Comparison of ENCODE assay signal across 14 mouse cellular contexts in genomic region chr5:106455106-106455920, GRCm38 (mm10). TPM values are rescaled to one million over a fixed set of nuclear protein-coding genes. Genes with fewer than 3 reads are reported as not detected.
A peak's percentile ranks its signal among the peaks of the same experiment; 100 is the strongest.
DNase-seq lines count a peak whose midpoint lies in the region; ATAC-seq and TF ChIP-seq lines count a peak whose summit lies in the region.
"Had no signal": no experiment of that assay in that cellular context is flagged by ENCODE, and none has a peak within 500 bp of the region (broad histone marks: within the 10 kb centered on the region; RNA-seq: fewer than 3 reads in every experiment).

No protein-coding gene starts in this region.

- no peak for ATAC-seq in forebrain, embryonic 16.5 days
- no peak for ATAC-seq in forebrain, postnatal 0 days
- no peak for ATAC-seq in midbrain, embryonic 12.5 days (ENCODE audit: low FRiP score, low read depth)
- ATAC-seq in kidney, embryonic 16.5 days (ENCODE audit: low FRiP score, low TSS enrichment), result no peak

- peak overlapping the region; percentile 62 for H3K4me3 ChIP-seq in forebrain, embryonic 10.5 days
- H3K4me3 ChIP-seq in forebrain, embryonic 16.5 days (replicated peaks; ENCODE audit: low read length), result no peak overlapping the region; the same call in 1 of the 2 replicates
- peak overlapping the region; percentile 8; the same call in 1 of the 2 replicates for H3K4me3 ChIP-seq in forebrain, postnatal 0 days (ENCODE audit: low read depth, low read length)
- peak overlapping the region; percentile 46 for H3K4me3 ChIP-seq in midbrain, embryonic 12.5 days
- H3K4me3 ChIP-seq in kidney, embryonic 16.5 days (ENCODE audit: low read length), result no peak overlapping the region

- no peaks in the 10 kb centered on the region for H3K9me3 ChIP-seq in forebrain, embryonic 10.5 days
- no peaks in the 10 kb centered on the region for H3K9me3 ChIP-seq in forebrain, embryonic 16.5 days (ENCODE audit: control insufficient read depth, low read length)
- no peaks in the 10 kb centered on the region for H3K9me3 ChIP-seq in forebrain, postnatal 0 days (ENCODE audit: low read length)
- H3K9me3 ChIP-seq in midbrain, embryonic 12.5 days, result no peaks in the 10 kb centered on the region
- H3K9me3 ChIP-seq in kidney, embryonic 16.5 days (ENCODE audit: low read length), result no peaks in the 10 kb centered on the region

- TF ChIP-seq CTCF in forebrain, postnatal 0 days (IDR thresholded peaks at IDR 0.05; ENCODE audit: low read depth), result no peak

- peaks cover 100% of the 10 kb centered on the region for H3K27me3 ChIP-seq in forebrain, embryonic 10.5 days (ENCODE audit: poor library complexity, severe bottlenecking)
- H3K27me3 ChIP-seq in forebrain, embryonic 16.5 days (replicated peaks; ENCODE audit: control insufficient read depth, insufficient read depth, low read length), result peaks cover 72% of the 10 kb centered on the region
- H3K27me3 ChIP-seq in forebrain, postnatal 0 days (ENCODE audit: insufficient read depth, low read length), result peaks cover 71% of the 10 kb centered on the region
- H3K27me3 ChIP-seq in midbrain, embryonic 12.5 days, result peaks cover 91% of the 10 kb centered on the region
- H3K27me3 ChIP-seq in kidney, embryonic 16.5 days (ENCODE audit: insufficient read depth, low read length), result peaks cover 93% of the 10 kb centered on the region

- WGBS in forebrain, embryonic 10.5 days, result 1% methylated on average over 17 of the region's 17 CpGs
- WGBS in forebrain, embryonic 16.5 days, result 2% methylated on average over 17 of the region's 17 CpGs
- 5% methylated on average over 17 of the region's 17 CpGs for WGBS in forebrain, postnatal 0 days
- WGBS in midbrain, embryonic 12.5 days, result 3% methylated on average over 17 of the region's 17 CpGs
- WGBS in kidney, embryonic 16.5 days, result 1% methylated on average over 17 of the region's 17 CpGs

- H3K36me3 ChIP-seq in forebrain, embryonic 10.5 days (replicated peaks), result no peaks in the 10 kb centered on the region
- H3K36me3 ChIP-seq in forebrain, embryonic 16.5 days (ENCODE audit: control insufficient read depth, insufficient read depth), result no peaks in the 10 kb centered on the region
- no peaks in the 10 kb centered on the region for H3K36me3 ChIP-seq in forebrain, postnatal 0 days (ENCODE audit: insufficient read depth)
- no peaks in the 10 kb centered on the region for H3K36me3 ChIP-seq in midbrain, embryonic 12.5 days
- H3K36me3 ChIP-seq in kidney, embryonic 16.5 days (ENCODE audit: insufficient read depth, low read length), result no peaks in the 10 kb centered on the region

- H3K4me1 ChIP-seq in forebrain, embryonic 10.5 days, result peaks cover 56% of the 10 kb centered on the region
- H3K4me1 ChIP-seq in forebrain, embryonic 16.5 days (replicated peaks; ENCODE audit: control insufficient read depth, insufficient read depth, low read length), result peaks cover 27% of the 10 kb centered on the region
- no peaks in the 10 kb centered on the region for H3K4me1 ChIP-seq in forebrain, postnatal 0 days (ENCODE audit: insufficient read depth)
- H3K4me1 ChIP-seq in midbrain, embryonic 12.5 days, result peaks cover 47% of the 10 kb centered on the region
- H3K4me1 ChIP-seq in kidney, embryonic 16.5 days (ENCODE audit: insufficient read depth, low read length), result peaks cover 14% of the 10 kb centered on the region

- H3K4me2 ChIP-seq in forebrain, embryonic 16.5 days (ENCODE audit: low read length), result no peak overlapping the region
- no peak overlapping the region for H3K4me2 ChIP-seq in forebrain, postnatal 0 days (ENCODE audit: low read depth)
- H3K4me2 ChIP-seq in midbrain, embryonic 12.5 days (replicated peaks), result peak overlapping the region; percentile 52
- no peak overlapping the region for H3K4me2 ChIP-seq in kidney, embryonic 16.5 days (replicated peaks; ENCODE audit: low read depth, low read length)

- peak overlapping the region; percentile 82 for H3K27ac ChIP-seq in forebrain, embryonic 10.5 days
- no peak overlapping the region for H3K27ac ChIP-seq in forebrain, embryonic 16.5 days (ENCODE audit: low read length)
- H3K27ac ChIP-seq in forebrain, postnatal 0 days (ENCODE audit: low read depth, low read length), result no peak overlapping the region
- H3K27ac ChIP-seq in midbrain, embryonic 12.5 days (replicated peaks), result peak overlapping the region; percentile 90
- H3K27ac ChIP-seq in kidney, embryonic 16.5 days (ENCODE audit: low read length), result no peak overlapping the region

- H3K9ac ChIP-seq in forebrain, embryonic 16.5 days (replicated peaks; ENCODE audit: low read depth, low read length), result no peak overlapping the region
- H3K9ac ChIP-seq in forebrain, postnatal 0 days, result no peak overlapping the region
- H3K9ac ChIP-seq in midbrain, embryonic 12.5 days (replicated peaks), result peak overlapping the region; percentile 73
- H3K9ac ChIP-seq in kidney, embryonic 16.5 days (replicated peaks; ENCODE audit: low read length), result no peak overlapping the region

- DNase-seq in forebrain, embryonic 10.5 days (ENCODE audit: extremely low spot score, low spot score), result peak; percentile 47
- peak; percentile 31 for DNase-seq in forebrain, postnatal 0 days
- DNase-seq in retina, postnatal 1 day, result peak; percentile 33
- DNase-seq in gastrocnemius, adult 8-10 months (ENCODE audit: low spot score in 2 of 2), result no peak
- DNase-seq in lung, postnatal 10 days, result no peak
- DNase-seq: gastrocnemius, postnatal 14 days; lung, adult 18-20 months had no signal

RNA-seq across cellular contexts. Expression of gene Barhl2, which starts 2.7 kb away (rescaled TPM):
- polyA plus RNA-seq in forebrain, embryonic 10.5 days (2016; fragmentation: Nextera tagmentation; extraction: Ambion mirVana), result 1.3 and 2.3 TPM in 2 replicates
- polyA plus RNA-seq in forebrain, embryonic 16.5 days (2015; fragmentation: Nextera tagmentation; extraction: Ambion mirVana), result 0.47 and 1.6 TPM in 2 replicates
- 4.5 and 9.4 TPM in 2 replicates for total RNA-seq in forebrain, postnatal 0 days (2014; rRNA removed)
- polyA plus RNA-seq in forebrain, postnatal 0 days (2015; fragmentation: Nextera tagmentation; extraction: Ambion mirVana), result 1.3 and 1.5 TPM in 2 replicates
- 8.4 and 15.6 TPM in 2 replicates for polyA plus RNA-seq in midbrain, embryonic 12.5 days (2016; fragmentation: Nextera tagmentation; extraction: Ambion mirVana)
- polyA plus RNA-seq in kidney, embryonic 16.5 days (2015; fragmentation: Nextera tagmentation; extraction: Ambion mirVana), result not detected in 2 replicates
- not detected for total RNA-seq in gastrocnemius, adult 8-10 months (2022)
- total RNA-seq: gastrocnemius, postnatal 14 days; megakaryocyte, adult 5-6 weeks; MEL had no signal
- polyA plus RNA-seq: heart, embryonic 16.5 days; kidney, embryonic 14.5 days had no signal

Comparison
In these comparisons a context has a peak if more than half of its experiments do, and no peak if none do; other contexts are left out.
1. H3K27ac ChIP-seq: peak in forebrain, embryonic 10.5 days (single experiment) and midbrain, embryonic 12.5 days (single experiment); none in forebrain, embryonic 16.5 days (single experiment), forebrain, postnatal 0 days (single experiment) and kidney, embryonic 16.5 days (single experiment).
2. H3K4me3 ChIP-seq: peak in forebrain, embryonic 10.5 days (single experiment), forebrain, postnatal 0 days (single experiment) and midbrain, embryonic 12.5 days (single experiment); none in forebrain, embryonic 16.5 days (single experiment) and kidney, embryonic 16.5 days (single experiment).
3. DNase-seq: peak in forebrain, embryonic 10.5 days (single experiment), forebrain, postnatal 0 days (single experiment) and retina, postnatal 1 day (single experiment); none in gastrocnemius, adult 8-10 months (0 of 2) and lung, postnatal 10 days (single experiment).